Mouse (Mus musculus) lung, postnatal 0 days (tissue): Measurements from ENCODE around the gene Hist1h2bf. TPM values are rescaled to one million over a fixed set of nuclear protein-coding genes. Genes with fewer than 3 reads are reported as not detected.
"Not testable (repeated sequence)": the region's sequence is repeated elsewhere in the genome, so short reads cannot be mapped to it uniquely, and the experiment has no call there.

Experiments used
- ATAC-seq: fragments of 200-750 bp; cut with Nextera tagmentation; 2 replicates; pipeline ENCODE4 v1.8.0; 2017; ENCODE audit warnings: moderate library complexity
- DNase-seq: peaks from one replicate; pipeline ENCODE4 v3.0.0-alpha.2; 2016; ENCODE audit warnings: low spot score
- H3K27ac ChIP-seq: fragments of 300-500 bp; sonication (generic); 2 replicates; pipeline ENCODE4 v1.5.1; 2014; ENCODE audit warnings: antibody characterized with exemption, mild to moderate bottlenecking, low read length, mixed read lengths
- H3K27me3 ChIP-seq: fragments of 300-500 bp; sonication (generic); replicated peaks from 2 replicates; pipeline ENCODE4 v1.6.1; 2014; ENCODE audit warnings: low read length, mixed read lengths; ENCODE audit not compliant: insufficient read depth
- H3K36me3 ChIP-seq: fragments of 300-500 bp; sonication (generic); 2 replicates; pipeline ENCODE4 v1.6.1; 2014; ENCODE audit warnings: low read length, mixed read lengths; ENCODE audit not compliant: insufficient read depth
- H3K4me1 ChIP-seq: fragments of 300-500 bp; sonication (generic); 2 replicates; pipeline ENCODE4 v1.6.1; 2014; ENCODE audit warnings: antibody characterized with exemption, low read depth, low read length, mixed read lengths; ENCODE audit not compliant: insufficient read depth
- H3K4me2 ChIP-seq: fragments of 300-500 bp; sonication (generic); replicated peaks from 2 replicates; pipeline ENCODE4 v1.6.1; 2014; ENCODE audit warnings: low read depth, mild to moderate bottlenecking, low read length, moderate library complexity, mixed read lengths
- H3K4me3 ChIP-seq: fragments of 300-500 bp; sonication (generic); 2 replicates; pipeline ENCODE4 v1.5.1; 2014; ENCODE audit warnings: low read depth, low read length
- H3K9ac ChIP-seq: fragments of 300-500 bp; sonication (generic); replicated peaks from 2 replicates; pipeline ENCODE4 v1.6.1; 2014; ENCODE audit warnings: low read depth, mild to moderate bottlenecking
- H3K9me3 ChIP-seq: fragments of 300-500 bp; sonication (generic); 2 replicates; pipeline ENCODE4 v1.6.1; 2016; ENCODE audit warnings: low read length, mixed read lengths
- CTCF ChIP-seq: IDR thresholded peaks from 2 replicates; pipeline ENCODE4 v1.5.1; 2016; ENCODE audit warnings: antibody characterized with exemption, mild to moderate bottlenecking
- EP300 ChIP-seq: IDR thresholded peaks from 2 replicates; pipeline ENCODE4 v1.6.1; 2016; ENCODE audit warnings: antibody characterized with exemption, mild to moderate bottlenecking, control low read depth
- WGBS: fragments of 180-500 bp; shearing (Covaris S2); extraction: QIAGEN DNeasy Blood & Tissue Kit; methylation state at CpG from one replicate; pipeline ENCODE4 v1.1.7; 2014; 5-methylcytosine and 5-hydroxymethylcytosine counted together
- polyA plus RNA-seq: library from polyadenylated mRNA; unstranded; fragments of >200 nt; fragmentation: Nextera tagmentation; extraction: Ambion mirVana; gene quantifications from 2 replicates; pipeline ENCODE4 v1.2.1, GENCODE M21; 2015

Hist1h2bf gene
- polyA plus RNA-seq, 1 experiment from 2014 or later = 0.48 TPM

DNA sequence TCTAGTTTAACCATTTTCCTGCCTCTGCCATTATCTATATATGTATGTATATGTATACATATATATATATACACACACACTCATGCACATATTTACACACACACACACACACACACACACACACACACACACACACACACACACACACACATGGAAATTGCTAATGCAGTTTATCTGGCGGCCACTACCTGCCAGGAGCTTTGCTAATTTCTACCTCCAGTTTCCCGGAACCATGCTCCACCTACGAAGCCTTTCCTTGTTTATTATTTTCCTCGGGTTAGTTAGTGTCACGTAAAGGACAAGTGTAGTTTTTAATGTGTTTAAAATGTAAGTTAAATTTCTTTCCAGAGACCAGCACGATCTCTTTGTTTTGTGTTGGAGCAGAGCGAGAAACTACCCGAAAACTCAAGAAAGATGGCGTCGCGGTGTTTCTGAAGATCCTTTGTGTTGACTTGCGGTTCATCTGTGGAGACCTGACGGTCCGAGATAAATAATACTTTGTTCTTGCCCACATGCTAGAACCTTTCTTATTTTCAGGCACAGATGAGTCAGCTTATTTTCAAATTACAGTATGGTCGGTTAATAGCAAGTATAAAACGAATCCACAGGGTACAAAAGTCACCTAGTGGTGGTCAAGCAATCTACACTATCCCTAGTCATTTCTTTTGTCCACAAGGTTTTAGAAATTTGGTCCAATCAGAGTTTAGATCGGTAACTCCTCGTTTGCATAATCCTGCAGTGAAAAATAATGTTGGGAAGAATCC is 11.1 kb downstream of the Hist1h2bf start:
- TF ChIP-seq EP300 = no peak; the same call in 1 of the 2 replicates
- TF ChIP-seq CTCF = peak; percentile 77
- H3K27ac ChIP-seq = peak overlapping the region; percentile 91
- no peaks in the 10 kb centered on the region for H3K4me1 ChIP-seq
- no peaks in the 10 kb centered on the region for H3K36me3 ChIP-seq
- no peaks in the 10 kb centered on the region for H3K9me3 ChIP-seq
- H3K4me3 ChIP-seq = peak overlapping the region; percentile 38
- peak; percentile 67 for ATAC-seq
- WGBS = 2% methylated on average over 18 of the region's 18 CpGs
- peak; percentile 96 for DNase-seq
- H3K27me3 ChIP-seq = no peaks in the 10 kb centered on the region
- H3K4me2 ChIP-seq = peak overlapping the region; percentile 70
- peak overlapping the region; percentile 51 for H3K9ac ChIP-seq

DNA sequence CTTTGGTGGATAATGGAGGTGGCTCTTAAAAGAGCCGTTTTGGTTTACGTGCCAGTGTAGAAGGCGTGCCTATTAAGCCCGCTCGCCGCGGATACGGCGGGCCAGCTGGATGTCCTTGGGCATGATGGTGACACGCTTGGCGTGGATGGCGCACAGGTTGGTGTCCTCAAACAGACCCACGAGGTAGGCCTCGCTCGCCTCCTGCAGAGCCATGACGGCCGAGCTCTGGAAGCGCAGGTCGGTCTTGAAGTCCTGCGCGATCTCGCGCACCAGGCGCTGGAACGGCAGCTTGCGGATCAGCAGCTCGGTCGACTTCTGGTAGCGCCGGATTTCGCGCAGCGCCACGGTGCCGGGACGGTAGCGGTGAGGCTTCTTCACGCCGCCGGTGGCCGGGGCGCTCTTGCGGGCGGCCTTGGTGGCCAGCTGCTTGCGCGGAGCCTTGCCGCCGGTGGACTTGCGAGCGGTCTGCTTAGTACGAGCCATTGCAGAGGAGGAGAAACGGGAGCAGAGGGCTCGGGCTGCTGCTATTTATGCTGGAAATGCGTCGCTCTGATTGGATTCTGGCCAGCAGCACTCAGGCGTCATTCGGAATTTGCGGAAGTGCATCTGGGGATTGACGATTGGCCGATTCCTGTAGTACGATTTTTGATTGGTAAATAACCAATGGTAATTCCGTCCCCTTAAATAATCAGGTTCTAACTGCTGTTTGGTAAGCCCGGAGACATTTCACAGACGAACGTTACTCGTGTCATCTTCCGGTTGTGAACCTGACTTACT is 11.9 kb downstream of the Hist1h2bf start, which contains the start of gene Hist1h3e:
Gene Hist1h3e (minus strand): TSS at position 487 of the 777 bp plus-strand sequence.
- DNase-seq (peak; percentile 99), ATAC-seq (peak; percentile 90)
- H3K36me3 ChIP-seq, H3K4me1 ChIP-seq, H3K27me3 ChIP-seq, H3K9me3 ChIP-seq: not testable (repeated sequence)
- Histone ChIP-seq H3K4me3 (peak within 1 kb of the TSS; percentile 38), H3K4me2 (peak within 1 kb of the TSS; percentile 70), H3K27ac (peak within 1 kb of the TSS; percentile 91), H3K9ac (peak within 1 kb of the TSS; percentile 51)
- TF ChIP-seq CTCF = 0 out of 2 replicates have a peak, but pooled peaks have one; percentile 17
- WGBS = under 1% methylated on average over 42 of the region's 67 CpGs

DNA sequence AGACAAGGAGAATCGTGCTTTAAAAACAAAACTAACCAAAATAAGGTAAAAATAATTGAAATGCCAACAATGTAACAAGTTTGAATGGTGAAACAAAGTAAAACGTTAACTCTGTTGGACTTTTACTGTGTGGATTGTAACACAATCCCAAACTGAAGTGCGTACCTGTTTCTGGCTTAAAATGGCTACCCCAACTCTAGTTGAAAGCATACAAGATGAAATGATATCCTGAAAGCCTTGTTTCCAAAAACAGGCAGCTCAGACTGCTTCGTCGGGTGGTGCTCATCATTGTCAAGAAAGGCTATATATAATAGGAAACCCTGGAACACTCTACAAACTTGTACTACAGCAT is 12.5 kb downstream of the Hist1h2bf start:
- H3K27me3 ChIP-seq, H3K9me3 ChIP-seq, H3K4me3 ChIP-seq, ATAC-seq, H3K36me3 ChIP-seq, H3K27ac ChIP-seq, DNase-seq, H3K9ac ChIP-seq, H3K4me1 ChIP-seq: not testable (repeated sequence)
- WGBS = 0% methylated on average over 2 of the region's 5 CpGs
- H3K4me2 ChIP-seq = peak overlapping the region; percentile 70

DNA sequence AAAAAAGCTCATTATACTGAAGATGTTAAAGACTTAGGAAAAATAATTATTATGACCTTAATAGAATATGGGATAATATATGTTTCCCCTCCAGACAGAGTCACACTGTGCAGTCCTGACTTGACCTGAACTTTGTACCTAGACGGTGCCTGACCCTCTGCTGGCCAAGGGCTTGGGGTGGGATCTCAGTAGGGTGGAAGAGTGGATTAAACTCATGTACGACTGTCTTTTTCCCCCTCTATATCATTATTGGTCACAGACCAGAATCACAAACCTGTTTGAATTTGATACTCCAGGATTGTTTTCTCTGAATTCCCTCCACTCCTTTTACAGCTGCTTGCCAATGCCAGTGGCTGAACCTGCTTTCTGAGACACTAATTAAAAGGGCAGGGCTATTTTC is 13.3 kb downstream of the Hist1h2bf start:
- peak; percentile 4 for DNase-seq
- H3K9ac ChIP-seq, H3K9me3 ChIP-seq, H3K27ac ChIP-seq, ATAC-seq, H3K4me2 ChIP-seq, H3K4me3 ChIP-seq, H3K36me3 ChIP-seq, H3K27me3 ChIP-seq, H3K4me1 ChIP-seq: not testable (repeated sequence)
- 13% methylated on average over 2 of the region's 2 CpGs for WGBS

DNA sequence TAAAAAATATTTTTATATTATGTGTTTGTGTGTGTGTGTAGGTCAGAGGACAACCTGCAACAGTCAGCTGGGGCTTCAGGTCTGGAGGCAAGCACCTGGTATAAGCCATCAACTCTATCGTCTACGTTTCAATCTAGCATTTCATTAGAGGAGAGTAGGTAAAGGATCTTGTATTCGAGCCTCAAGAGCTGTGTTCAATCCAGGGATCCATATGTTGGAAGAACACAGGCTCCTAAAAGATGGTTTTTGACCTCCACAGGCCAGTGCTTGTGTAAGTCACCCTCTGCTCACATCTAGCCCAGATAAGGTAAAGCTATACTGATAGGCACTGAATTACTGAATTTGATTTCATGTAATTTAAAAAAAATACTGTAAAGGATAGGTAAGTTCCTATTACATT is 17.1 kb downstream of the Hist1h2bf start:
- Histone ChIP-seq H3K36me3 (no peaks in the 10 kb centered on the region), H3K4me1 (no peaks in the 10 kb centered on the region), H3K9me3 (no peaks in the 10 kb centered on the region), H3K4me2 (no peak overlapping the region), H3K4me3 (no peak overlapping the region), H3K27me3 (no peaks in the 10 kb centered on the region), H3K27ac (peak overlapping the region; percentile 26; the same call in 1 of the 2 replicates), H3K9ac (no peak overlapping the region)
- no peak for TF ChIP-seq CTCF
- no peak for TF ChIP-seq EP300
- WGBS = 54% methylated on average over 3 of the region's 3 CpGs
- ATAC-seq (no peak), DNase-seq (no peak)

DNA sequence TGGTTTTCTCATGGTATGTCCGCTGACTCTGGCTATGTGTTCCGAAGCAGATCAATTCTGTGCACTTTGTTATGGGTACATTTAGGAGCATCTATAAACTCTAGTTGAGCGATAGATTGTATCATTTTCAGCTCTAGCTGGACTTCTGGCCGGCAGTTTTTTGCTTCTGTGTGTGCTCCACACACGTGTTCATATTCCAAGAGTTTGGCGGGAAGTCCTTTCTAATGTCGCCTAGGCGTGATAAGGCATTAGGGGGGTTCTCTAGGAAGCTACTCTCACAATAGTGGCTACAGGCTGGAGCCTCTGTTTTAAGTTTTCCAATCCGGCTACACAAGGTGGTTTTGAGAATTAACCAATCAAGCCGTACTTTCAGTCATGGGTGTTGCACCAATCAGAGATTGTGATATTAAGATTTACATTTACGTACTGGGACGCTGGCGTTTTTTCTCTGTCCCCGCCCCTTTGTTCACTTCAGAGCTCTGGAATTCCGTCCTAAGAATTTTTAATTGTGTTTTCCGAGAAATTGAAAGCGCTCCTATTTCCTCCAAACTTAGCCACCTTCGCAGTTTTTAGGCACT is 18.1 kb downstream of the Hist1h2bf start:
- no peaks in the 10 kb centered on the region for H3K27me3 ChIP-seq
- DNase-seq (peak; percentile 98), ATAC-seq (peak; percentile 70)
- H3K27ac ChIP-seq = peak overlapping the region; percentile 94
- under 1% methylated on average over 18 of the region's 18 CpGs for WGBS
- no peaks in the 10 kb centered on the region for H3K36me3 ChIP-seq
- no peaks in the 10 kb centered on the region for H3K4me1 ChIP-seq
- H3K9ac ChIP-seq = peak overlapping the region; percentile 66
- no peaks in the 10 kb centered on the region for H3K9me3 ChIP-seq
- peak overlapping the region; percentile 98 for H3K4me2 ChIP-seq
- TF ChIP-seq EP300 (peak; percentile 65; the same call in 1 of the 2 replicates), CTCF (no peak)
- peak overlapping the region; percentile 56 for H3K4me3 ChIP-seq
